Mouse (Mus musculus): ENCODE data around the gene Artn.

The Artn gene

DNA sequence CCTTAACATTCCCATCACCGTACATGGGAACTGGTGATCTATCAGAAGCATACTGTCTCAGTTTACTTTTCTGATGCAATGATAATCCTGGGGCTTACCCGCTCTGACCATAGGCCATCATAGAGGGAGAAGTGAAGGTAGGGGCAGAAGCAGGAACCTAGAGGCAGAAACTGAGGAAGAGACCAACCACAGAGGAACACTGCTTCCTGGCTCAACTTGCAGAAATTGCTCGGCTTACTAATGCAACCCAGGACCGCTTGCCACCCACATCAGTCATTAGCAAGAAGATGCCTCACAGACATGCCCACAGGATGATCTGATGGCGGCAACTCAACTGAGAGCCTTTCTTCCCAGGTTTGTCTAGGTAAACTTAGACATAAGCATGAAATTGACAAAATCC, 10.8 kb downstream of the Artn start:
- in situ Hi-C loops (cut with MboI, MseI) = loop anchor here (10.0 kb wide), 1 partner anchor 1356 kb away; no protein-coding TSS in a partner anchor

- in situ Hi-C loops (cut with MboI, MseI) = loop anchor here (10.0 kb wide), 1 partner anchor 1357 kb away; no protein-coding TSS in a partner anchor
Observed at GRCm38 (mm10) chr4:117918261-117918660, 11.3 kb downstream of the Artn start.

- in situ Hi-C loops (cut with MboI, MseI) = loop anchor here (10.0 kb wide), 1 partner anchor 1357 kb away; no protein-coding TSS in a partner anchor
Observed at GRCm38 (mm10) chr4:117917847-117918246, 11.7 kb downstream of the Artn start.

DNA sequence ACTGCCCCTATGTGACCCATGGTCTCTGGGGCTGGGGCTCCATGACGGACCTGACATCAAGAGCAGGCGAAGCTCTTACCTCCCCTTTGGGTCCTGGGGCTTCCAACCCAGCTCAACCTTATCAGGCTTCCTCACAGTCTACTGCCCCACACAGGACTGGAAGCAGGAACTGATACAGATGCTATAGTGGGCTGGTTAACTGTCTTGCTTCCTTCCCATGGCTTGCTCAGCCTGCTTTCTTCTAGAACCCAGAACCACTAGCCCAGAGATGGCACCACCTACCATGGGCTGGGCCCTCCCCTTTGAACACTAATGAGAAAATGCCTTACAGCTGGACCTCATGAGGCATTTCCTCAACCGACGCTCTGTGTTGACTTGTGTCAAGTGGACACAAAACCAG, 12.2 kb downstream of the Artn start:
- in situ Hi-C loops (cut with MboI, MseI) = loop anchor here (10.0 kb wide), 1 partner anchor 1357 kb away; no protein-coding TSS in a partner anchor

GRCm38 (mm10) chr4:117916386-117916785, 13.2 kb downstream of the Artn start:
- in situ Hi-C loops (cut with MboI, MseI) = loop anchor here (10.0 kb wide), 1 partner anchor 1358 kb away; no protein-coding TSS in a partner anchor

DNA sequence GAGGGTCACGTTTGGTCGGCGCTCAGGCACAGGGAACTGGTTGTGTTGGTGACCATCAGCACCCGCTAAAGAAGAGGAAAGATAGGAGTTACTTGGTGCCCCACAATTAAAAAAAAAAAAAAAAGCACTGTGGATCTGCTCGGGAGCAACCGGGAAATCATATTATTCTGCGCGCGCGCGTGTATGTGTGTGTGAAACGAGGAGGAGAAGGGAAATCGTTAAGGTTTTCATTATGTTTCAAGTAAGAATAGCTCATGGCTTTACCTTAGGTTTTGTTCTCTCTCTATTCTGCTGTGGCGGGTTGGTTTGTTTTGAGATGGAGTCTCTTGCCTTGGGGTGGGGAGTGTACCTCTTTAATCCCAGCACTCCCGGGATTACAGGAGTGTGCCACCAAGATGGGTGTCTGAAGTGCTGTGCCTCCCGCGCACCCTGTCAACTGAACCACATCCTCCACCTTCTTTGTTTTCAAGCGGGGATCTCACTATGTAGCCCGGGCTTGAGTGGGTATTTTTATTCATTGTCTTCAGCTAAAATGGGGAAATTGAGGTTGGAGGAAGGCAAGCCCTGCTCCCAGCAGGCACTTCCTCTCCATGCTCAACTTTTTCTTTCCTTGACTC, 14.0 kb downstream of the Artn start:
- in situ Hi-C loops (cut with MboI, MseI) = loop anchor here (10.0 kb wide), 1 partner anchor 1359 kb away; no protein-coding TSS in a partner anchor

DNA sequence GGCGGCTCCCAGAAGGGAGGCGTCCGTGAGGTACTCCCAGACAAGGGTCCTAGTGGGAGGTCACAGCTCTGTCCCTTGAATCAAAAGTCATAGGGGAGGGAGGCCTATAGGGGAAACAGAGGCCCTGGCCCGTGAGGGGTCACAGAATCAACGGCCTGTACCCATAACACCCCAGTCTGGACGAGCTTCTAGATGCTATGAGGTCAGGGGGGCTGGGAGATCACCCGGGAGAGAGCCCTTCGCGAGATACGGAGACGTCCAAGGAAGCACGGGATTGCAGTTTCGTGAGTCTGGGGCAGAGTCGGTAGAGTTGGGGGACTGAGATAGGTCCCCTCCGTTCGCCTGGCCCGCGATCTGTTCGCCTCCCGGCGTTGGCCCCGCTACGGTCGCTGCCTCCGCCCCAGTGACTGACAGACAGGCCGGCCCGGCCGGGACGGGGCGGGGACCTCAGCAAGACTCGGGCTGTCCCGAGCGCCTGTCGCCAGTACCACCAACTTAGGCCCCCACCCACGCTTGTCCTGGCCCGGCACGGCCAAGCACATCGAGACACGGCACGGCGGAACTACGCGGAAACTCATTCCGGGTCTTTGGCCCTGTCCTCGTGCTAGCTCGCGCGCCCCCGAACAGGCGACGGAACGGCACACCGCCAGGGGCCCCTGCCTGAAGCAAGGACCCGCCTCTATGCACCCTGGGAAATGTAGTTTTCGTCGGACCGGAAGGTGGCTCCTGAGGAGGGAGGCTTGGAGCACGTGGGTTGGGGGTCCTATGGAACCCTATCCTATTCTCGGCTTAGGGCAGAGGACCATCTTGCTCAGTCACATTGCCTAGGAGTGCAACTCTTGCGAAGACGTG, 14.7 kb downstream of the Artn start, which contains the start of gene Ipo13:
TSS of gene Ipo13 (minus strand) at position 409 of the 852 bp plus-strand sequence.
- in situ Hi-C loops (cut with MboI, MseI) = loop anchor here (10.0 kb wide), 1 partner anchor 1360 kb away; no protein-coding TSS in a partner anchor

- in situ Hi-C loops (cut with MboI, MseI) = loop anchor here (10.0 kb wide), 1 partner anchor 1361 kb away; no protein-coding TSS in a partner anchor
Observed at GRCm38 (mm10) chr4:117914031-117914430, 15.5 kb downstream of the Artn start.

DNA sequence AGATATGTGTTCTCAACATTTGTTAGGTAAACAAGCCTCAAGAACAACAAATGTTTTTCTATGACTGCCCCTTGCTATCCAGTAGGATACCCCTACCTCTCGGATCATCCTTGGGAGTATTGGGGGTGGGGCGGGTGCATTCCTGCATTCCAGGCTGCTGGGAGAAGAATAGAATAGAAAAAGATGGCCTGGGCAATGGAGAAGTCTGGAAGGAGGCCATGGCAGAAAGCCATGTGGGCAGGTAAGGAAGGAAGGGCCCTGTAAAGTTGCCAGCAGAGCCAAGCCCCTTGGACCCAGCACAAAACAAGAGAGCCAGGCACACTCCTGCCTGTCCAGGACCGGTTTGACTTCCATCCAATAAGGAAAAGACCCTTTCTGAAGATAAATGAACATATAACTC, 16.1 kb downstream of the Artn start:
- in situ Hi-C loops (cut with MboI, MseI) = loop anchor here (10.0 kb wide), 1 partner anchor 1361 kb away; no protein-coding TSS in a partner anchor

GRCm38 (mm10) chr4:117912685-117913273, 16.8 kb downstream of the Artn start:
- in situ Hi-C loops (cut with MboI, MseI) = loop anchor here (10.0 kb wide), 1 partner anchor 1362 kb away; no protein-coding TSS in a partner anchor

GRCm38 (mm10) chr4:117912131-117912561, 17.4 kb downstream of the Artn start:
- in situ Hi-C loops (cut with MboI, MseI) = loop anchor here (10.0 kb wide), 1 partner anchor 1363 kb away; no protein-coding TSS in a partner anchor

- in situ Hi-C loops (cut with MboI, MseI) = no loop called here
Observed at GRCm38 (mm10) chr4:117908834-117909453, 20.6 kb downstream of the Artn start.

- in situ Hi-C loops (cut with MboI, MseI) = no loop called here
Observed at GRCm38 (mm10) chr4:117906196-117906595, 23.4 kb downstream of the Artn start.

DNA sequence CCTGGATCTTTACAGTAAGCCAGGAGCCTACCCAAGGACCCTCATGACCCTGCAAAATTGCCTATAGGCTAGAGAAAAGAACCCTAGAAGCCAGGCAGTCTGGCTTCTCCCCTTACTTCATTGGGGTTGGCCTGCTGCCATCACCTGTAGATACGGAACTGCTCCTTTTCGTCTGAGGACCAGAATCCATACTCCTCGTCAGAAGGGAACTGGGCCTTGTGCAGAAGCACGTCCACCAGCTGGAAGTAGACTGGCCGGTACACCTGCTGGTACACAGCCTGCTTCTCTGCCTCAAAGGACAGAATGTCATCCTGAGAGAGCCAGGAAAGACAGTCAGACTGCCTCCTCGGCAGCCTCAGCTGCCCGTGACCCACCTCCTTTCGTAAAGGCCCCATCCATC, 24.8 kb downstream of the Artn start:
- in situ Hi-C loops (cut with MboI, MseI) = no loop called here

GRCm38 (mm10) chr4:117904094-117904493, 25.5 kb downstream of the Artn start:
- in situ Hi-C loops (cut with MboI, MseI) = no loop called here

DNA sequence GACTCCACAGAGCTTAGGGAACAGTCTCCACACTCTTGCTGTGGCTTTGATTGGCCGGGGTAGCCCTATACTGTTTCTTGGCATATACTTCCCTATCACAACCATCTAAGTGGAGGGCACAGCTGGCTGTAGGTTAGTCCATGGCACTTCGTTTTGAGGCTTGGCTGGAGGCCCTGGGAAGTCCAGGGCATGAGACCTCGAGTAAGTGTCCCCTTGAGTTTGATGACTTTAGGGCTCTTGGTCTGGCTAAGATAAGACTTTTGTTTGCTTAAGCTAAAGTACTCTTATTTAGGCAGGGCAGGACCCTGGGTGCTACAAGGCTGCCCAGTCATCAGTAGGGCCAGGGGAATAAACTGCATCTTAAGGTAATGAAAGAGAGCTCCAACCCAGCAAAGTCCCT, 31.5 kb downstream of the Artn start:
- in situ Hi-C loops (cut with MboI, MseI) = loop anchor here (25.0 kb wide), 1 partner anchor 1214 kb away; the partner anchor contains the start of gene Slc2a1

GRCm38 (mm10) chr4:117896031-117896430, 33.5 kb downstream of the Artn start:
- in situ Hi-C loops (cut with MboI, MseI) = loop anchor here (25.0 kb wide), 1 partner anchor 1216 kb away; the partner anchor contains the start of gene Slc2a1

DNA sequence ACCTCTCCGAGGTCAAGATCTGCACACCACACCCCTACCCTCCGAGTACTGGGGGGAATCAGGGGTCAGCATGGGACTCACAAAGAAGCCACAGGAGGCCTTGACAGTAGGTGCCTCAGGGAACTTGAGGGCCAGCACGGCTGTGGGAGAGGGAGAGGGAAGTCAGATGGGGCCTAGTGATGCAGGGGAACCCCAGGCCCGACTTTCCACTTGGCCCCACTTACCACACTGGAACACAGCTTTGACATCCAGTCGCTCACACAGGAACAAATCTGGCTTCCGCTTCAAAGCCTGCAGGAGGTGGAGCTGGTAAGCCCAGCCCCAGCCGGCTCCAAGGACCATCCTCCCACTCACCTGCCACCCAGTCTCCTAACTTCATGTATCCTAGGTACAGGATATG, 34.2 kb downstream of the Artn start:
- in situ Hi-C loops (cut with MboI, MseI) = loop anchor here (25.0 kb wide), 1 partner anchor 1217 kb away; the partner anchor contains the start of gene Slc2a1

GRCm38 (mm10) chr4:117894601-117895000, 35.0 kb downstream of the Artn start:
- in situ Hi-C loops (cut with MboI, MseI) = loop anchor here (25.0 kb wide), 1 partner anchor 1218 kb away; the partner anchor contains the start of gene Slc2a1

DNA sequence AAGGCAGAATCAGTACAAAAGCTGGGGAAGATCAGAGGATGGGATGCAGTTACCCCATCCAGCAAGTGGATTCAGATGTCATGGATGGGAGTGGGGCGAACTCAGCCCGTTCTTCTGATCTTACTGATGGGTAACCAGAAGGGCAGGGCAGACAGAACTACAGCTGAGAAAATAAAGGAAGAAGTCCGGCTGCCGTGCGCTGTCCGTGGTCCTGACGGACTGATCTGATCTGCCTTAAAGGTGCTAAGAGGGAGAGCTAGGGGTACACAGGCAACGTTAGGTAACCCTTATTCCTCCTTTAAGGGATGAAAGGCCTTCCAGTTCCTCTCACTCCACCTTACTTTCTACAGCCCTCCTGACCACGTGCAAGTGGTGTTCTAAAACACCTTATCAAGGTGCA, 36.2 kb downstream of the Artn start:
- in situ Hi-C loops (cut with MboI, MseI) = loop anchor here (25.0 kb wide), 1 partner anchor 1219 kb away; the partner anchor contains the start of gene Slc2a1

GRCm38 (mm10) chr4:117891738-117892161, 37.8 kb downstream of the Artn start, which contains the start of gene Dph2:
Dph2 (minus strand) TSS chr4:117892032.
- in situ Hi-C loops (cut with MboI, MseI) = loop anchor here (25.0 kb wide), 1 partner anchor 1221 kb away; the partner anchor contains the start of gene Slc2a1

Measured in T-helper 2 cell (primary cell).